Mouse (Mus musculus) kidney, postnatal 36 days (tissue): ENCODE measurements at regions not wholly inside any gene's neighbourhood (a gene's known extent, or its start where the extent isn't known, plus 50 kb on each side); places are given as distances from the start of the nearest gene placed in this dataset.
A peak's percentile ranks its signal among the peaks of the same experiment; 100 is the strongest.

Experiments used
- DNase-seq, 2 experiments: peaks; one replicate each; pipeline ENCODE4 v3.0.0; 2021 to 2022; ENCODE audit warnings: mixed read lengths in 2 of 2

- DNase-seq, result no peak
Measured at GRCm38 (mm10) chr8:12330886-12331285, 52.3 kb downstream of the A230072I06Rik start.

- DNase-seq, result peak; percentile 58 to 71
Measured at GRCm38 (mm10) chr8:12331652-12332051, 53.0 kb downstream of the A230072I06Rik start.

GRCm38 (mm10) chr8:12334081-12334480 lies 55.5 kb downstream of the A230072I06Rik start:
- no peak for DNase-seq

DNA sequence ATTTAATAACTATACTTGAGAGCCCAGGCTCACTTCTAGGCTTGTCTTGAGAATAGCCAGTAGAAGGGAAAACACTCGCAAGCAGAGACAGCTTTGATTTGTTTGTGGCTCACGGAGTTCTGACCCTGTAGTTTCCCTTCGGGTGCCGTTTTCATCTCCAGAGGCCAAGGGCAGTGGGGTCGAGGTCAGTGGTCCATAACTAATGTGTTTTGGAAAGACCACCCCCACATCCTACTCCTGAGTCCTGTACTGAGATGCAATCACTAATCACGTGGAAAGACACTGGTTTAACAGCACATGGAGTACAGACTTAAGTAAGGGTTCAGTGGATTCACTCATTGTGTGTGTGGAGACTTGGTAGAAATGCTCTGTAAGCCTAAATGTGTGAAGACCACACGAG lies 56.0 kb downstream of the A230072I06Rik start:
- peak in 1 of 2 experiments; percentile 4 for DNase-seq

GRCm38 (mm10) chr8:12339149-12339924 lies 55.8 kb upstream of the Sox1 start:
- no peak for DNase-seq

DNA sequence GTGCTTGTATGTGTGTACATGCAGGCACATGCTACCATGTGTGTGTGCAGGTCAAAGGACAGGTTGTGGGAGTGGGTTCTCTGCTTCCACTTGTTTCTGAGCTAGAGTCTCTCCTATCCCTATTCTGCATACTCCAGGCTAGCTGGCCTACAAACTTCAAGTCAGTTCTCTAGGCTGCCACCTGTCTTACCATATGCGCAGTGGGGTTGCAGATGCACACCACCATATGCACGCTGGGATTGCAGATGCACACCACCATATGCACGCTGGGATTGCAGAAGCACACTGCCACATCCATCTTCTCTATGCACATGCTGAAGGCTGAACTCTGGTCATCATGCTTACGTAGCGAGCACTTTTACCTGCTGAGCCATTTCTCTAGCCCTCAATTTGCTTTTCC lies 54.1 kb upstream of the Sox1 start:
- DNase-seq, result no peak
